Mouse (Mus musculus): ENCODE measurements at regions not wholly inside any gene's neighbourhood (a gene's known extent, or its start where the extent isn't known, plus 50 kb on each side); places are given as distances from the start of the nearest gene placed in this dataset.

DNA sequence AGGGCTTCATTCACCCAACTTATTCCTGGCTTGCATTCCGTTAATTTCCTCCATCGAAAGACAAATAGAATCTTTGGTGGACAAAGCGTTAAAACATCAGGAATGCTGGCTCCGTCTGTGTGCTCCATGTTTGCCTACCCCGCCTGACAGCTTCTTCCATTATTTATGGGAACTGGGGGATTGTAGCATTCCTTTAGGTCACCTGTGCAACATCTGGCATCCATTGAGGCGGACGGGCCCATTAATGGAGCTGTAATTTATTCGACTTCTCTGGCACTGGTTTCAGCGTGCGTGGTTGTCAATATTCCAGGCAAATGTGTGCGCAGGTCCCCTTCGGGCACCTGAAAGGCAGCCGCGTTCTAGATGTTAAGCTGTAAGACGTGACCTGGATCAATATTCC, 196.9 kb downstream of the Thbs2 start:
- DNase-seq (ENCODE audit: low read depth): no peak

DNA sequence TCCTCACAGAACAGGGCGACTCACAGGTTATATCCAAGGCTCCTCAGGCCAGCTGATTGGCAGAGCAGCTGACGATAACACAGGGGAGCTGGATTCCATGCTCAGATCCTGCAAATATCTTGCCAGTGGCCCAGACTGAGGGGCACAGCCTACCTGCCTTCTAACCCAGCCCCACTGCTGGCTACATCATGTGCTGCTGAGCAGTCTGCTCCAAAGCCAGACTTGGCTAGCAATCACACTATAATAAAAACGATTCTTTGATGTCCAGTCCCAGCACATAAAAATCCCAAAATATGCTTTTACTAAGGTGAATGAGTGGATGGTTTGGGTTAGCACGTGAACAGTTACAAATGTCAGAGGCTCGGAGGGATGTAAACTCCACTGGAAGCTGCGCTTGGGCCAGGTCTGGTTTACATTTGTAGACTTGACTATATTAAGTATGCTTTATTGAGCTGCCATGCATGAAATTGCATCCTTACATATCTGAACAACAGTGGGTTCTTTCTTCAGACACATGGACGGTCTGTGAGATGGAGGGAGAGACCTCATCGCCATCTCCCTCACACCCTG, 200.2 kb downstream of the Thbs2 start:
- DNase-seq (ENCODE audit: low read depth): no peak

DNA sequence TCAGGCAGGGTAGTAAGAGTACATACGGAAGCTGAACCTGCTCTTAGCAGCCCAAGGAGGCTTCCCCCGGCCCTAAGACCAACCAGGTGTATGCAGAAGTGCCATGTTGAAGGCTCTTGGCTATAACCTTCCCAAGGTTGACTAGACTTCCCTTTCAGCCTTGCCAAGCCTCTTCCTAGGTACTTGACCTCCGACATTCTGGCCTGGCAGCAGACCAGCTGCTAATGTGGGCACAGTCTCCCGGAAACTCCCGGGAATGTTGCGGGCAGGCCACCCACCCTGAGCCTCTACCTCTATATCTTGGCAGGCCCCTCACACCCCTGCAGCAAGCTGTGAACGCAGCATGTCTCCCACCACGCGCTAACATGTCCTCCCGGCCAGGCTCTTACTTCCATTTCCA, 201.1 kb downstream of the Thbs2 start:
- no peak for DNase-seq (ENCODE audit: low read depth)

- no peak for DNase-seq (ENCODE audit: low read depth)
Measured at GRCm38 (mm10) chr17:14481746-14482145, 202.4 kb downstream of the Smoc2 start.

DNA sequence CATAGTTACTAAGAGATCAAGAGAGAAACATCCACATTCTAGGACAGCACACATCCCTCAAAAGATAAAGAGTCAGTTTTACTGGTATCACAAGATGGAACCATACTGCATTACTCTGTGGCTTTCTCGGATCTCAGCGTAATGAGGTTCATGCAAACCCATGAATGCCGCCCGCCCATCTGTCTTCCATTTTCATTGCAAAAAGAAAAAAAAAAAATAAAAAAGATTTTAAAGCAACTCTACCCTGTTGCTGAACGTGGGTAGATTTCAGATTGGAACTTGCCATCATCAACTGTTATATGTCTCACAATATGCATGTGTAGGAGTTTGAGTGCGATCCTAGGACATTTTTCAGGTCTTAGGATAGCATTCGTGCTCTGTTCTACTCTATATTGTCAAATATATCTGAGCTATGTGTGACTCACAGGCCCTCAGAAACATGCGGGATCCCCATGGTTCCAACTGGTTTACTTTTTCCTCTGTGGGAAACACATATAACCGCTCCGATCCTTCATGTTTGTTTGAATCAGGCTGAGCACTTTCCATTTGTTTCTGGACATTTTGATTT, 199.7 kb downstream of the Smoc2 start:
- DNase-seq (ENCODE audit: low read depth): no peak

DNA sequence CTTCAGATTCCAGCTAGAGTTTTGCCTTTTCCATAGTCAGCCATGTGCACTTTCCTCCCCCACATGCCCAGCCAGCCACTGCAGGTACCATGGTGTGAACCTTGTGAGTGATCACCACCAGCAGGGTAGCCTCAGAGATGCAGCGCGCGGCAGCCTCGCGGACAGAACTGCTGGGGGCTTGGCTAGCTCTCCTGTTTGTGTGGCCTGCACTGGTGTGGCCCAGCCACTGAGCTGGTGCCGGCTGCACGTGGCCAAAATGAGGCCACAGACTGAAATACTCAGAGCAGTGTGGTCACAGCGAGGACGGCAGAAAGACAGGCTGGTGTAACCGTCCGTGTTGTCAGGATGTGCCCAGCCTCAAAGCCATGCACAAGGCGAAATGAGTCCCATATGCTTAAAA, 197.4 kb downstream of the Smoc2 start:
- no peak for DNase-seq (ENCODE audit: low read depth)

DNA sequence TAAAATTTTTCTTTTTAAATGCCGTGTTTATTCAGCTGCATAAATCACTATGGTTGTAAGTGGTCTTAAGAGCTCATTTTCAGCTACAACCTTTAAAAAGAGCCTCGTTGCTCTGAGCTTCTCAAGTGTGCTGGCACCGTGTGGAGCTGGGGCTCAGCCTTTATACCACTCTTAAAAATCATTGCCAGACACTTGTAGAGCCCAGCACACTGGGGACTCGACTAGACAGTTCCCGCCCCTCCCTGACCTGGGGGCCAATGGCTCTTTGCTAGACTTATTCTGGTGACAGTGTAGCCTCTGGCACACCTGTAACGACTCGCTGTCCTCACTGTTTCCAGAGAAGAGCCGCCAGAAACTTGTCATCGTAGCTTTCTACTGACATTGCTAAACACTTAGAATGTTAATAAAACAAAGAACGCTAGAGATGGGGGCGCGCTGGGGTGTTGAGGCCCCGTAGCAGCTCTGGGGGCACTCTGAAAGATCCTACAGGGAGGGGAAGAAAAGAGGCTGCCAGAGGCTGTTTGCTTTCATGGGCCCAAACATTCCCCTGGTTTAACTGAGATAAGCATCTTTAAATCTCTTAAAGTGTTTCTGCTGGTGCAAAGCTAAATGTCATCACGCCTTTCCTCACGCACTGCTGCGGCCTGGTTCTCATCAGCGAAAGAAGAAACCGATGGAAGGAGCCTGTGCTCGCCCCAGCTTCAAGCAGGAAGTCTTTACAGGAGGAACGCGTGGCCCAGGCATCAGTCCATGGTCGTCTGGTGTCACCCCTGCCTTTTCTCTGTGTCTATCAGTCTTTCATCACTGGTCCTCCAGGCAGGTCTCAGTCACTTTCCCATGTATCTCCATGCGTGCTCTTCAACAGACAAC, 196.7 kb downstream of the Smoc2 start:
- DNase-seq (ENCODE audit: low read depth): no peak

DNA sequence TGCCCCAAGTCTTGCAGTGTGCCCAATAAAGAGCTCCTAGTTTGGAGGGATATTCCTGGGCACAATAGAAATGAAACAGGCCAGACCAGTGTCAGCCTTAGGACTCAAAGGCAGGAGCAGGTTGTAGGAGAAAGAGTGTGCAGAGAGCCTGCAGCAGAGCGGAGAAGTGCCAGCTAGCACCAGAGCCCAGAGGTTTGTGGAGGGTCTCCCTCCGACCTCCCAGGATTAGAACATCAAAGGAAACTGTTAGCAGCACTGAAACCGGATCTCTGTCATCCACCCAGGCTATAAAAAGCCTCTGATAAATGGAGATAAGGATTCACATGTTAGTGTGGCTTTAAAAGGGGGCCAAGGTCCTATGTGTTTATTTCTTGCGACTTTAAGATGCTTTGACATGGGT, 196.0 kb downstream of the Smoc2 start:
- DNase-seq (ENCODE audit: low read depth): no peak

DNA sequence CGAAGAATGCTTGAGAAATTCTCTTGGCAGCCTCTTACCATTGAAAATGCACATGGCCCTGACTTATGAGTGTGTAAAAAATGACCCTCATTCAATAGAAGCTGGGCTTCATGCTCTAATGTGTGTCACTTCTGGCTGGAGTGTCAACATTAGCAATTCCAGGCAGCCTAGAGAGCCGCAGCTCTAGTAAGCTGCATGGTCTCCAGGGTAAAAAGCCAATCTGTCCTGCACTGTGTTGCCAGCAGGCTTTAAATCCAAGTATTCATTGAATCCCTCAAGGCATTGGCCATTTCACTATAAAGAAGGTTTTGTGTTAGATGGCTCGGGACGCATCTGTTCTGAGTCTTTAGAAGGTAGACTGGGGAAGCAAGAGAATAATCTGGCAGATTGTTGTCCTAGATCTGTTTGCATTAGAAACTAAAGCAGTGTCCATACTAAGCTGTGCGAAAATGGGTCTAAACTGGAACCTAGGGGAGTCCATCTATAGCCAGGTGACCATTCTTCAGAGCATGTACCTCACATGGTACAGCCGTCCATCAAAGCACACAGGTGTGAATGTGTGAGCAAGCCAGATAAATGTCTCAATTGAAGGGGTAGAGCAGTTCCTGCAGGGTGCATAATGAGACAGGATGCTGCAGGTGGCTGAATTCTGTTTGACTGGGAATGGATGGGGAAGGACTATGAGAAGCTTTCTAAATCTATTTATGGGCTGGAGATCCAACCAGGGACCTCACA, 189.6 kb downstream of the Smoc2 start:
- no peak for DNase-seq (ENCODE audit: low read depth)

- DNase-seq (ENCODE audit: low read depth): no peak
Measured at GRCm38 (mm10) chr17:14455251-14455743, 176.0 kb downstream of the Smoc2 start.

Measured in gonadal fat pad, adult 2 months (tissue).